Mouse (Mus musculus): Measurements from ENCODE around the gene Olfr853. TPM values are rescaled to one million over a fixed set of nuclear protein-coding genes. Genes with fewer than 3 reads are reported as not detected.

Gene Olfr853
- total RNA-seq (2012; rRNA removed) (not detected in 2 replicates), total RNA-seq (2014; rRNA removed) (not detected in 2 replicates), polyA plus RNA-seq (2012; ENCODE audit: insufficient read length, low read depth) (not detected in 2 replicates)

DNA sequence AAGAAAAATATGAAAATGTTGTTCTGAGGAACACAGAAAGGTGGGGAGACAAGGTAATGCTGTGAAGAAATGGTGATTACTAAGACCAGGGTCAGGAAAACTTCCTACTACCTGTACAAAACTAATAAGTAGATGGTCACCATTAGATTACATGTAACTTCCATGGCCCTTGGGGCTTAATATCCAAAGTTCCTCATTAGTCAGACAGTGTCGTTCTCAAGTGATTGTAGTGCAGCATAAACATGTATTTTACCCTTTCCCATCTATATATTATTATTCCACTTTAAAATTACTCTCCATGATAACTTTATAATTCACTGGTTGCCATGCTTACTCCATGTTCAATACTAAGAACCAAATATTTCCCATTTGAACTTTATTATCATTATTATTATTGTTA lies at the start of gene Olfr853:
Olfr853 (minus strand) TSS at position 101 of the 400 bp plus-strand sequence.
- Histone ChIP-seq H3K27ac (ENCODE audit: insufficient read depth, low read depth) (no peak within 1 kb of the TSS), H3K9ac (ENCODE audit: insufficient read depth, low read depth) (no peak within 1 kb of the TSS), H3K4me2 (ENCODE audit: insufficient read depth, low read depth, poor library complexity, severe bottlenecking) (no peak within 1 kb of the TSS), H3K9me3 (replicated peaks; ENCODE audit: low read length) (no peaks in the 10 kb centered on the region), H3K36me3 (replicated peaks in 1 of 2; ENCODE audit: control insufficient read depth in 1 of 2, insufficient read depth in 1 of 2, low read length in 1 of 2) (no peaks in the 10 kb centered on the region), H3K27me3 (replicated peaks) (no peaks in the 10 kb centered on the region), H3K79me2 (replicated peaks; ENCODE audit: control insufficient read depth, extremely low read depth, insufficient read depth, poor library complexity, severe bottlenecking) (no peaks in the 10 kb centered on the region), H3K4me3 (replicated peaks in 1 of 3; ENCODE audit: low read depth in 2 of 3, low read length in 2 of 3, poor library complexity in 1 of 3) (no peak within 1 kb of the TSS), H3K4me1 (ENCODE audit: control insufficient read depth in 1 of 2, insufficient read depth in 2 of 2) (no peaks in the 10 kb centered on the region)
- TF ChIP-seq ZKSCAN1 (IDR thresholded peaks at IDR 0.05; ENCODE audit: borderline replicate concordance, low read depth, low read length) (no peak), EP300 (IDR thresholded peaks at IDR 0.05; ENCODE audit: low read length) (no peak), ZC3H11A (IDR thresholded peaks at IDR 0.05; ENCODE audit: low read depth, low read length) (no peak), ELF1 (IDR thresholded peaks at IDR 0.05; ENCODE audit: low read depth, low read length) (no peak)
- dilution Hi-C loops (cut with MboI; ENCODE audit: extremely low pct_ligation_motif_present, extremely low pct_unique_long_range_greater_than_20kb, low sequenced_read_pairs) (no loop called here), in situ Hi-C loops (cut with MboI; ENCODE audit: low pct_ligation_motif_present, low pct_unique_long_range_greater_than_20kb, low sequenced_read_pairs) (no loop called here)
- no peak for DNase-seq (ENCODE audit: extremely low read depth)

DNA sequence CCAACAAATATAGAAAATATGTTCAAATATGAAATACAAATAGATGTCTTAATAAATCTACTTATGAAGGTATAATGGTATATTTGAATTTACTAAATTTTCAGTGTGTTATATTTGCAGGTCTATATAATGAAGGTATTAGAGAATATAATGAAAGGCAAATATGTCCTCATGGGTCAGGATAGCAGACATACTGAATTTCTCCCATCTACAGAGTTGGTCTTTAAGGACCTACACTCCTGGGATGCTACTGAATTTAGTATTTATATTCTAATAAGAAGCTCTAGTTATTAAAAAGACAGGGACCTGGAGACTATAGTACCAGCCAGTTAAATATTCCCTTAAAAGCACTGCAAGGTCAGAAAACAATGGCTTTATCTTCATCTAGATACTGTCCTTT lies 41.4 kb upstream of the Olfr853 start, which contains the start of gene Olfr855:
Olfr855 (plus strand) TSS at position 301 of the 400 bp plus-strand sequence.
- in situ Hi-C loops (cut with MboI; ENCODE audit: low pct_ligation_motif_present, low pct_unique_long_range_greater_than_20kb, low sequenced_read_pairs), result no loop called here
- no peaks in the 10 kb centered on the region for H3K9me3 ChIP-seq (replicated peaks; ENCODE audit: low read length)
- H3K9ac ChIP-seq (ENCODE audit: insufficient read depth, low read depth), result no peak within 1 kb of the TSS
- TF ChIP-seq ZKSCAN1 (IDR thresholded peaks at IDR 0.05; ENCODE audit: borderline replicate concordance, low read depth, low read length) (no peak), CHD2 (IDR thresholded peaks at IDR 0.05; ENCODE audit: low read length) (no peak), JUN (IDR thresholded peaks at IDR 0.05; ENCODE audit: insufficient read depth, low read depth, low read length) (no peak), NRF1 (IDR thresholded peaks at IDR 0.05; ENCODE audit: low read depth, low read length) (no peak), MYC (IDR thresholded peaks at IDR 0.05; ENCODE audit: low read depth, low read length) (no peak), POLR2AphosphoS2 (IDR thresholded peaks at IDR 0.05; ENCODE audit: low read depth, low read length) (no peak), ZMIZ1 (IDR thresholded peaks at IDR 0.05; ENCODE audit: low read depth, low read length) (no peak)
- H3K4me1 ChIP-seq (ENCODE audit: control insufficient read depth in 1 of 2, insufficient read depth in 2 of 2), result no peaks in the 10 kb centered on the region
- no peak for DNase-seq (ENCODE audit: extremely low read depth)
- H3K27me3 ChIP-seq (replicated peaks), result no peaks in the 10 kb centered on the region
- H3K79me2 ChIP-seq (replicated peaks; ENCODE audit: control insufficient read depth, extremely low read depth, insufficient read depth, poor library complexity, severe bottlenecking), result no peaks in the 10 kb centered on the region
- no peak within 1 kb of the TSS for H3K4me2 ChIP-seq (ENCODE audit: insufficient read depth, low read depth, poor library complexity, severe bottlenecking)
- no peak within 1 kb of the TSS for H3K4me3 ChIP-seq (replicated peaks in 1 of 3; ENCODE audit: low read depth in 2 of 3, low read length in 2 of 3, poor library complexity in 1 of 3)
- H3K36me3 ChIP-seq (replicated peaks in 1 of 2; ENCODE audit: control insufficient read depth in 1 of 2, insufficient read depth in 1 of 2, low read length in 1 of 2), result no peaks in the 10 kb centered on the region
- no peak within 1 kb of the TSS for H3K27ac ChIP-seq (ENCODE audit: insufficient read depth, low read depth)
- dilution Hi-C loops (cut with MboI; ENCODE audit: extremely low pct_ligation_motif_present, extremely low pct_unique_long_range_greater_than_20kb, low sequenced_read_pairs), result no loop called here

DNA sequence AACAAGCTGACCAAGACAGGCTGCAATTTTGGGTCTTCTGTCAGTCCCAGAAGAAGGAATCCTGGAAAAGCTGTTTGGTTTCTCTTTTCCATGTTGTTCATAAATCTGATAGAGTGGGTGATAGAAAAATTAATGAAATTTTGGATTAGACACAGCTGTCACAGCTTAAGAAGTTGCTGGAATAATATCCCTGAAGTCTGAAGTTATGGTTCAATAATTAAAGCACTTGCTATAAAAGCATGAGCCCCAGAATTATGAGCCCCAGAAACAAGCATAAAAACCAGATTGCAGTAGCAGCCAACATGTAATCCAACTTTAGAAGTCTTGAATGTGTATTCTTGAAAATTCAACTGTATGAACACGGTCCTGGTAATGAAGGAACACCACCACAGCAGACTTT lies 26.4 kb upstream of the Olfr853 start, which contains the start of gene Olfr854:
Olfr854 (minus strand) TSS at position 101 of the 400 bp plus-strand sequence.
- TF ChIP-seq RCOR1 (conservative IDR thresholded peaks at IDR 0.05; ENCODE audit: low read depth, low read length) (no peak), BHLHE40 (IDR thresholded peaks at IDR 0.05; ENCODE audit: low read depth, low read length) (no peak), TBP (conservative IDR thresholded peaks at IDR 0.05; ENCODE audit: low read depth, low read length) (no peak), MAX (IDR thresholded peaks at IDR 0.05; ENCODE audit: low read length) (no peak), E2F4 (IDR thresholded peaks at IDR 0.05; ENCODE audit: insufficient replicate concordance, low read depth, low read length) (no peak), ELF1 (IDR thresholded peaks at IDR 0.05; ENCODE audit: low read depth, low read length) (no peak), POLR2A (IDR thresholded peaks at IDR 0.05; ENCODE audit: low read depth, low read length) (no peak), PAX5 (IDR thresholded peaks at IDR 0.05; ENCODE audit: low read length) (no peak), RAD21 (IDR thresholded peaks at IDR 0.05; ENCODE audit: low read depth, low read length) (no peak), ZMIZ1 (IDR thresholded peaks at IDR 0.05; ENCODE audit: low read depth, low read length) (no peak), MXI1 (IDR thresholded peaks at IDR 0.05; ENCODE audit: low read depth, low read length) (no peak), MEF2A (IDR thresholded peaks at IDR 0.05; ENCODE audit: borderline replicate concordance, low read depth, low read length) (no peak), CHD1 (IDR thresholded peaks at IDR 0.05; ENCODE audit: low read depth, low read length) (no peak), USF2 (conservative IDR thresholded peaks at IDR 0.05; ENCODE audit: low read depth, low read length) (no peak)
- dilution Hi-C loops (cut with MboI; ENCODE audit: extremely low pct_ligation_motif_present, extremely low pct_unique_long_range_greater_than_20kb, low sequenced_read_pairs), result no loop called here
- Histone ChIP-seq H3K79me2 (replicated peaks; ENCODE audit: control insufficient read depth, extremely low read depth, insufficient read depth, poor library complexity, severe bottlenecking) (no peaks in the 10 kb centered on the region), H3K4me3 (replicated peaks in 1 of 3; ENCODE audit: low read depth in 2 of 3, low read length in 2 of 3, poor library complexity in 1 of 3) (no peak within 1 kb of the TSS), H3K4me2 (ENCODE audit: insufficient read depth, low read depth, poor library complexity, severe bottlenecking) (no peak within 1 kb of the TSS), H3K27me3 (replicated peaks) (no peaks in the 10 kb centered on the region), H3K36me3 (replicated peaks in 1 of 2; ENCODE audit: control insufficient read depth in 1 of 2, insufficient read depth in 1 of 2, low read length in 1 of 2) (no peaks in the 10 kb centered on the region), H3K27ac (ENCODE audit: insufficient read depth, low read depth) (no peak within 1 kb of the TSS), H3K9me3 (replicated peaks; ENCODE audit: low read length) (no peaks in the 10 kb centered on the region), H3K4me1 (ENCODE audit: control insufficient read depth in 1 of 2, insufficient read depth in 2 of 2) (no peaks in the 10 kb centered on the region), H3K9ac (ENCODE audit: insufficient read depth, low read depth) (no peak within 1 kb of the TSS)
- in situ Hi-C loops (cut with MboI; ENCODE audit: low pct_ligation_motif_present, low pct_unique_long_range_greater_than_20kb, low sequenced_read_pairs), result no loop called here
- DNase-seq (ENCODE audit: extremely low read depth), result no peak
